Comparison of ENCODE assay signal across 7 mouse cellular contexts in the genomic region with DNA sequence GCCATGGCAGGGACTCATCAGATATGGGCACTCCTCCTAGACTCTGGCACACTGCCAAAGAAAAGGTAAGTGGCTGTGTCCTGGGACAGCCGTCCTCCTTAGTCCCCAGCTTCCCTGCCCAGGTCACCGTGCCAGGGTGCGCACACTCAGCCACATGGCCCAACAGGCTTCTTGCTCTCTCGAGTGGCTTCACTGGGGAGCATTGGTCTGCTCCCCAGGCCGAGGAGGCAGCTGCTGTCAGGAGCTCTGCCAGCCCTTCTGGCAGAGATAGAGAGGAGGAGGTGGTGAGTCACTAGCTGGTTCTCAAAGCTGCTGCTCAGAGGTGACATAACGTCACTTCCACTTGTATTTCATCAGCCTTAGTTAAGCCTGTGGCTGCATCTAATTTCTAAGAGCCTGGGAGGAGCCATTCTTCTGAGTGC. TPM values are rescaled to one million over a fixed set of nuclear protein-coding genes. Genes with fewer than 3 reads are reported as not detected.
DNase-seq lines count a peak whose midpoint lies in the region; ATAC-seq lines count a peak whose summit lies in the region.

No protein-coding gene starts in this region.

- H3K36me3 ChIP-seq in intestine, embryonic 16.5 days (ENCODE audit: control insufficient read depth, insufficient read depth, low read length) = peaks cover 7% of the 10 kb centered on the region

- H3K9ac ChIP-seq in intestine, embryonic 16.5 days (ENCODE audit: low read depth, low read length) = no peak overlapping the region

- H3K4me1 ChIP-seq in intestine, embryonic 16.5 days (ENCODE audit: control insufficient read depth, insufficient read depth, low read length) = peaks cover 6% of the 10 kb centered on the region; the same call in 1 of the 2 replicates

- WGBS in intestine, embryonic 16.5 days = 73% methylated on average over 6 of the region's 6 CpGs

- no peaks in the 10 kb centered on the region for H3K9me3 ChIP-seq in intestine, embryonic 16.5 days (ENCODE audit: control insufficient read depth, low read length)

- no peak overlapping the region for H3K4me3 ChIP-seq in intestine, embryonic 16.5 days (ENCODE audit: low read length)

- ATAC-seq in intestine, embryonic 16.5 days = peak; percentile 78

- no peak overlapping the region for H3K4me2 ChIP-seq in intestine, embryonic 16.5 days (ENCODE audit: low read depth, low read length)

- peak; percentile 77 for DNase-seq in MEL-GATA-1-ER (ENCODE audit: extremely low read depth, low read depth)
- peak; percentile 79 for DNase-seq in adrenal gland, postnatal 14 days
- DNase-seq in gastrocnemius, adult 18-20 months (ENCODE audit: low spot score) = peak; percentile 76
- DNase-seq in lung, postnatal 10 days = peak; percentile 72
- no peak for DNase-seq in testis, postnatal 10 days (ENCODE audit: low spot score)
- no peak for DNase-seq in spleen, postnatal 14 days (ENCODE audit: low spot score in 2 of 2)

- H3K27ac ChIP-seq in intestine, embryonic 16.5 days (ENCODE audit: low read length) = peak overlapping the region; percentile 43; the same call in 1 of the 2 replicates

- no peaks in the 10 kb centered on the region for H3K27me3 ChIP-seq in intestine, embryonic 16.5 days (replicated peaks; ENCODE audit: control insufficient read depth, insufficient read depth, low read length)

RNA-seq across cellular contexts. Expression of gene Nhlrc2, which starts 40.2 kb away (rescaled TPM):
- total RNA-seq in adrenal gland, postnatal 14 days (2021) = 17.7 and 22.3 TPM in 2 replicates
- 1 to 10 TPM; 8.1 to 8.2 TPM for total RNA-seq in gastrocnemius, adult 18-20 months (2021)
- polyA plus RNA-seq in intestine, embryonic 16.5 days (2015; fragmentation: Nextera tagmentation; extraction: Ambion mirVana) = 13.4 and 14.9 TPM in 2 replicates

RNA-seq across cellular contexts. Expression of gene Dclre1a, which starts 40.2 kb away (rescaled TPM):
- total RNA-seq in adrenal gland, postnatal 14 days (2021) = 11.4 and 17.5 TPM in 2 replicates
- 1 to 10 TPM; 3.5 to 3.9 TPM for total RNA-seq in gastrocnemius, adult 18-20 months (2021)
- polyA plus RNA-seq in intestine, embryonic 16.5 days (2015; fragmentation: Nextera tagmentation; extraction: Ambion mirVana) = 19.8 and 20.5 TPM in 2 replicates

Comparison
In these comparisons a context has a peak if more than half of its experiments do, and no peak if none do; other contexts are left out.
1. DNase-seq: peak in MEL-GATA-1-ER (single experiment), adrenal gland, postnatal 14 days (single experiment), gastrocnemius, adult 18-20 months (single experiment) and lung, postnatal 10 days (single experiment); none in testis, postnatal 10 days (single experiment) and spleen, postnatal 14 days (0 of 2).